Mouse (Mus musculus) hindbrain, embryonic 16.5 days (tissue): ENCODE data around the gene Iqch. TPM values are rescaled to one million over a fixed set of nuclear protein-coding genes. Genes with fewer than 3 reads are reported as not detected.

Source experiments
- polyA plus RNA-seq: library from polyadenylated mRNA; unstranded; fragments of >200 nt; fragmentation: Nextera tagmentation; extraction: Ambion mirVana; gene quantifications from 2 replicates; pipeline ENCODE4 v1.2.1, GENCODE M21; 2015

The Iqch gene
- polyA plus RNA-seq, 1 experiment from 2014 or later, result 0.14 TPM

Other genes with a start within 250 kb of the Iqch start
- 31.2 and 31.6 TPM in 2 replicates for gene Map2k5, start 224.6 kb downstream of the Iqch start, polyA plus RNA-seq
- 63.3 and 69.7 TPM in 2 replicates for gene 2300009A05Rik, start 203.2 kb downstream of the Iqch start, polyA plus RNA-seq
- 63.4 and 66.0 TPM in 2 replicates for gene Aagab, start 167 bp upstream of the Iqch start, polyA plus RNA-seq
- 7.7 and 9.3 TPM in 2 replicates for gene Smad3, start 155.5 kb upstream of the Iqch start, polyA plus RNA-seq